Mouse (Mus musculus) brain, embryonic 18.5 days (tissue): ENCODE measurements around the gene Vmn2r78.
"Not testable (repeated sequence)": the region's sequence is repeated elsewhere in the genome, so short reads cannot be mapped to it uniquely, and the experiment has no call there.

ENCODE experiments used
- DNase-seq: peaks from one replicate; pipeline ENCODE4 v3.0.0-alpha.2; 2012; ENCODE audit warnings: low read depth, low spot score

The Vmn2r78 gene

DNA sequence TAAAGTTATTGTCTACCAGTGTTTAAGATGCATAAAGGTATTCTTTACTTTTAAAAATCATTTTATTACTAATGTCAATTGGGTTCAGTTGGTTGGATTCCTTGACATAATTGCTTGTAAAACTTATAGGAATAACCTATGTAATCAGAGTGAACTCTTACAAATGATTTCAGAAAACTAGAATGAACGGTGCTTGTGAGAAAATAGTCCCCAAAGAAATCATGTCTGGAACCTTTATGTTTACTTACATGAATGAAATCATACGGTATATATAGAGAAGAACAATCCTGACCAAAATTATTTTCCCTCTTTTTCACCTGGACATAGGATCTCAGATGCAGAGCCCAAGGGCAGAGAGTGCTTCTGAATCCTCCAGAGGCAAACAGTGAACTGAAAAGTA lies at the start of gene Vmn2r78:
Gene Vmn2r78, plus strand, starts transcription at position 301 of the 400 bp plus-strand sequence.
- not testable (repeated sequence) for DNase-seq

DNA sequence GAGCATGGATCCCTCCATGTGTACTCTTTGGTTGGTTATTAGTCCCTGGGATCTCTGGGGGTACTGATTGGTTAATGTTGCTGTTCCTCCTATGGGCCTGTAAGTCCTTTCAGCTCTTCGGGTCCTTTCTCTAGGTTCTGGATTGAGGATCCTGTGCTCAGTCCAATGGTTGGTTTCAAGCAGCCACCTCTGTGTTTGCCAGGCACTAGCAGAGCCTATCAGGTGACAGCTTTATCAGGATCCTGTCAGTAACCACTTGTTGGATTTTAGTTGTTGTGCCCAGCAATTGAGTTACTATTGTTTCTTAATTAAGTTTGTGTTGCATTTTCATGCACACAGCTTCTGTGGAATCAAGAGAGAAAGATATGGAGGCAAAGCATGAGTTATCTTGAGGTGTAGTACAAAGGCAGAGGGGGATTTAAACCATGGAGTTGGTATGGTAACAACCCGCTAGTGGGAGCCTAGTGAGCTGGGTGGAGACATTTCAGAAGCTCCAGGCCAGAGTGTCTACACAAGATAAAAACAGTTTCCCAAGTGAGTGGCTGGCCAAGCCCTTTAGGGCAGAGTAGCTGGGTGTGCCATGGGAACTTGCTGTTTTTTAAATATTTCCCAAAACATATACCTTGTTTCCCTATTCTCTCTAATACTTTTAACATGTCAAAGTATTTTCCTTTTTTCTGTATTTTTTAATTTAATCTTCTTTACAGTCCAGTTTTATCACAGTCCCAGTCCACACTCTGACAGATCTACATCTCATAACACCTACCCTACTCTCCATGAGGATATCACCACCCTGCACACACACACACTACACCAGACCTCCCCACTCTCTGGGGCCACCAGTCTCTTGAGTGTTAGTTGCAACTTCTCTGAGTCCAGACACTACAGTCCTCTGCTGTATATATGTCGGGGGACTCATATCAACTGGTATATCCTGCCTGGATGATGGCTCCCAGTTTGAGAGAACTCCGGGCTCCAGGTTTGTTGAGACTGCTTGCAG lies 25.1 kb upstream of the Vmn2r78 start:
- DNase-seq = no peak

DNA sequence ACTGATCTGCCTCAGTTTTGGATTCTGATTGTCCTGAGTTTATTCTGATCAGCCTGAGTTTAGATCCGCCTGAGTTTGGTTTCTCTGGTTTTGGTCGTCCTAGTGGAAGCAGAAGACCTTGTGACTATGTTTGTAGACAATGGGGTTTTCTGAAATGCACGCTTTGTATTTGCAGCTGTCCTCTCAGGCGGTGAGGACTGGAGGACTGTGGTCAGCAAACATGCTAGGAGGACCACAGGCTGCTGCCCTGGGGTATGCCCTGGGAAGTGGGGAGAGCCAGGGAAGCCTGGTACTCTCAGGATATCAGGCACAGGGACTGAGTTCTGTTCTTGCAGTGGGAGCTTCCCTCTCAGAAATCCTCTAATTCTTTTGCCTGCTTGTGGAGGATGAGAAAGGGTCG lies 22.4 kb downstream of the Vmn2r78 start:
- DNase-seq = no peak

DNA sequence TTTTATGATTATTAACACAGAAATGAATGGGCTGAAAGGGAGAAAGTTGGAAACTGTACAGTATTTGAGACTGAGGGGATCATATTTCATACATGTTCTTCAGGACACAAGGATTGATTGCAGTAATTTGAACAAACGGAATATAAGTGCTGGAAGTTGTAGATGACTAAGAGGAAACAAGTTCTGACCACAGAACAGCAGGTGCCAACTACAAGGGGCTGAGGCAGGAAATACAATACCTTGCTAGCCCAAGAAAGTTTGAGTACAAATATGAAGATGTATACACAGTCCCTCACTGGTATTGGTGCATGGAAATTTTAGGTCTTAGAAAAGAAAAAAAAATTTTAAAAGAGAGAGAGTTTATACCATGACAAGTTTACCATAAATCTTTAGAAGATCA lies 79.8 kb downstream of the Vmn2r78 start:
- no peak for DNase-seq

DNA sequence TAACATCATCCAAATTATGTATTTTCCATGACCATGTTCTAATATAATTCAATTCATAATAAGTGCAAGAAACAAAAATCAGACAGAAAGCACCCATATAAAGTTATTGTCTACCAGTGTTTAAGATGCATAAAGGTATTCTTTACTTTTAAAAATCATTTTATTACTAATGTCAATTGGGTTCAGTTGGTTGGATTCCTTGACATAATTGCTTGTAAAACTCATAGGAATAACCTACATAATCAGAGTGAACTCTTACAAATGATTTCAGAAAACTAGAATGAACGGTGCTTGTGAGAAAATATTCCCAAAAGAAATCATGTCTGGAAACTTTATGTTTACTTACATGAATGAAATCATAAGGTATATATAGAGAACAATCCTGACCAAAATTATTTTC lies 80.9 kb downstream of the Vmn2r78 start, which contains the start of gene Vmn2r79:
Gene Vmn2r79, plus strand, starts transcription at position 301 of the 400 bp plus-strand sequence.
- DNase-seq = not testable (repeated sequence)
